Mouse (Mus musculus) gastrocnemius, postnatal 10 days (tissue): ENCODE results near the gene Twist2. TPM values are rescaled to one million over a fixed set of nuclear protein-coding genes. Genes with fewer than 3 reads are reported as not detected.

Experiments used
- DNase-seq: peaks from one replicate; pipeline ENCODE4 v3.0.0; 2021; ENCODE audit warnings: mixed read lengths
- long read RNA-seq, 2 experiments: library from polyadenylated mRNA; stranded (forward); transcript quantifications; one replicate each; pipeline ENCODE4 v2.0.0; 2021
- total RNA-seq, 2 experiments: library from RNA; stranded (reverse); gene quantifications; 2 replicates each; pipeline ENCODE4 v1.2.3; 2021

The Twist2 gene
- 1 to 10 TPM; 3.0 to 4.0 TPM for total RNA-seq
- long read RNA-seq, experiment 1, partial matches to known transcripts: 0 of 1 reads
- long read RNA-seq, experiment 1, other reads (novel, unspliced or antisense): 0 of 1 reads
- long read RNA-seq, experiment 2, partial matches to known transcripts: 0 of 1 reads
- long read RNA-seq, experiment 2, other reads (novel, unspliced or antisense): 0 of 1 reads

DNA sequence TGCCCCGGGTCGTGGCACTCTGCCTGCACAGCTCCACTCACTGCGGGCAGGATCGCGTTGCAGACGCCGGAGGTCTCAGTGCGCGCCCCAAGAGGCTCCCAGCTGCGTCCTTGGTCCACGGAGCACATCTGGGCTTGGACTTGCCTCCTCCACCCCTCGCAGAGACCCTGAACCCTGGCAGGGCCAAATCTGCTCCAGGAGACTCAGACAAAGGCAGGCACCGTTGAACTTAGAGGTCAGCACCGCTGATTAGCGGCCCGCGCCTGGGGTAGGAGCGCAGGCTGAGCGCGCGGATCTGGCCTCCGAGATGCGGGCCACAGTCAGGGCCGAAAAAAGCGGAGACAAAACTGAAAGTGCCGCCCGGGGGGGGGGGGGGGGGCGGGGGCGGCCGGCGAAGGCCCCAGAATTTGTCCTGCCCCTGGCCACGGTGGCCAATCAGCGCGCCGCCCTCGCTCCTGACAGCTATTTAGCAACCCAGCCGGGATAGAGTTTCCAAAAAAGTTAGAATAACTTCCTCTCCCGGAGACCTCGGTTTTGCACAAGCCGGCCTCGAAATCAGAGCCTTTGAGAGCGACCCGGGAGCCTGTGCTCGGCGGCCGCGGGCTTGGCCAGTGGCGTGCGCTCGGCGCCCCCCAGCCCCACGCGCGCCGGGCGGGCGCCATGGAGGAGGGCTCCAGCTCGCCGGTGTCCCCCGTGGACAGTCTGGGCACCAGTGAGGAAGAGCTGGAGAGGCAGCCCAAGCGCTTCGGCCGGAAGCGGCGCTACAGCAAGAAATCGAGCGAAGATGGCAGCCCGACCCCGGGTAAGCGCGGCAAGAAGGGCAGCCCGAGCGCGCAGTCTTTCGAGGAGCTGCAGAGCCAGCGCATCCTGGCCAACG lies at the start of gene Twist2:
TSS of gene Twist2 (plus strand) at position 495 of the 877 bp plus-strand sequence.
- DNase-seq: peak; percentile 57

DNA sequence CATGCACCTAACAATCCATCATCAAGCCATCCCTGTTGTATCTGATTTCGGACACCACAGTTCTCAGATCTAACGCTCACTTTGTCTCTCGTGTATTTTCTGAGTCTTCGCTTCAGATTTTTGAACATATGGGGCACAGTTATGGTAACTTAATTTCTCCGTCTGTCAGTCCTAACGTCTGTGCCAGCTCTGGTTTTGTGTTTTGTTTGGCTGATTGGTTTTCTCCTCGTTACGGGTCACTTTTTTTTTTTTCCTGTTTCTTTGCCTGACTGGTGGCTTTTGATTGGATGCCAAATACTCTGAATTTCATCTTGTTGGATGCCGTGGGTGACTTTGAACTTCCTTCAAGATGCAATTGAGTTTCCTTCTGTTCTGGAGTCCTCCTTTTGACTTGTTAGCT lies 48.3 kb upstream of the Twist2 start:
- DNase-seq: no peak

DNA sequence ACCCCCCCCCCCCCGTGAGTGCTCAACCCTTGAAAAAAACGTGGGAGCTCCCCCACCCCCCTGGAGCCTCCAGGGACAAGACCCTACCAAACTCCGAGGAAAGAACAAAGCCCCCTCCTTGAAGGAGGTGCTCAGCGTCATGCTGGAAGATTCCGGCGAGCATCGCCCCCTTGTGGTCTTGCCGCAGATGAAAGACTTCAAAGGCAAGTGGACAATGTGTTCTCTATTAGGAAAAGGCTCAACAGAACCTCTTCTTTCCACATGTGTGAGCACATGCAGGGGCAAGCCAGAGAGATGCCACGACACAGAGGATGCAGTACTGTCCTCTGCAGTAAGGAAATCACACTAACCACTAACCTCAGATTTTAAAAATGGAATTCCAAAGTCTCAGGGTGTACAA lies 46.2 kb upstream of the Twist2 start:
- DNase-seq: peak; percentile 70

DNA sequence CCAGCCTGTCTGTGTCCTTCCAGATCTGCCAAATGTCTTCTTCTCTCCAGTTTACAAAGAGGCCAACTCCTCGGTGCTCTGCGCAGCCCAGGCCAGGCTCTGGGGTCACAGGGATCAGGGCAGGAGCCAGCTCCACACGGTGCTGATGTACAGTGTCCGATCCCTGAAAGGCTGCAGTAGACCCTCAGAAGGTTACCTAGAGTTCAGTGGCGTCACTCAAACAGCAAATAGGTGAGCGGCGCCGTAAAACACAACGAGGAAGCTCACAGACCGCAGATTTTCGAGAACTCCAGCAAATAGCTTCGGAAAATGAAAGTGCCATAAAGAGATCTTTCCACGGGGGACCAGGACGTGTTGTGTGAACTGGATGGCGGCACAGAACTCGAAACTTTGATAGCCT lies 44.0 kb upstream of the Twist2 start:
- DNase-seq: no peak

DNA sequence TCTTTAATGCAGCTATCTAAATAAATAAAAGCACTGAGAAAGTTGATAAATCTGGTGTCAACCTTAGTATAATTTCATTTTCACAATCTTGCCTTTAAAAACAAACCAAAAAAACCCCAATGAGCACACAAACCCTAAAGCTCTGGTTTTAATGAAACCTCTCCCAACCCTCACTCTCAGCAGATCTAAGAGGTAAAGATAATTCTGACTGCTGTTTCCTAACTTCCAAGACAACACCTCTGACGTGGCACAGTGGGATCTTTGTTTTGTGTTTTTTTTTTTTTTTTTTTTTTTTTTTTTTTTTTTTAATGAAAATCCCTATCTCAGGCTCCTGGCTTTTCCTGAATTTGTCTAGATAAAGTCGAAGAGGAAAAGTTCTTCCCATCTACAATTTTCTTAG lies 43.1 kb upstream of the Twist2 start:
- no peak for DNase-seq

DNA sequence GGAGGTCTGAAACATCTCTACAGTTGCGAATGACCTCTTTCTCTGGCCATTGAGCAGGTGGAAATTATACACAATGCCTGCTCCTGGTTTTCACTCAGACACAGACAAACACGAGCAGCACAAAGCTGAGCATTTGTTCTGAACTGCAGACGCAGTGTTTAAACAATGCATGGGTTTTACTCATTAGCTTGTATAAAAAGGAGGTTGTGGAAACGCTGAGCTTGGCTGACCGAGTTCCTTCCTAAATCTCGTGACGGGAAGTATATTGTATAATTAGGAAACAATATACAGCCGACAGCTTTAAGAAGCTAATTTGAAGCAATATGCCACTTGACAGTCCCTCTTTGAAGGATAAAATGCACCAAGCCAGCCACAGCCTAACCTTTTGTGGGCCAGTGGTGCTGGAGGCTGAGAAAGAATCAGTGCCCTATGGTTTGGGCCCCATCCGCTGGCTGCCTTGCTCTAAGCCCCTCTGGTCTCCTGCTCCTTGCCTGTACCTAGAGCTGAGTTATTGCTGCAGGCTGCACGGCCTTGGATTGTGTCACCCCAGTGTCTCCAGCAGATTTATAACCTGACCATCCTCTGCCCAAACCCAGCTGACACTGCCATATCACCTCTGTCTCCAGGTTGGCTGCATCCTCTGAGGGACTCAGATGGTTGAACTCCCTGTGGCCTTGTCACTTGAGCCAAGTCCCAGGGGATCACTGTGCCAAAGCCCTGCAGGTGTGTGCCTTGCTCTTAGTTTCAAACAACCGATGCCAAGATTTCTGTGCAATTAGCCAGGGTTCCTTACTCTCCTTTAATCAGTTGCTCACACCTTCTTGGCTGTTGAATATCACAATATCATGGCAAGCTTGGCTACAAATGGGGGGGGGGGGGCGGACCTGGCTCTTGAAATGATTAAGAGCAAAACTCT lies 42.4 kb upstream of the Twist2 start:
- no peak for DNase-seq

DNA sequence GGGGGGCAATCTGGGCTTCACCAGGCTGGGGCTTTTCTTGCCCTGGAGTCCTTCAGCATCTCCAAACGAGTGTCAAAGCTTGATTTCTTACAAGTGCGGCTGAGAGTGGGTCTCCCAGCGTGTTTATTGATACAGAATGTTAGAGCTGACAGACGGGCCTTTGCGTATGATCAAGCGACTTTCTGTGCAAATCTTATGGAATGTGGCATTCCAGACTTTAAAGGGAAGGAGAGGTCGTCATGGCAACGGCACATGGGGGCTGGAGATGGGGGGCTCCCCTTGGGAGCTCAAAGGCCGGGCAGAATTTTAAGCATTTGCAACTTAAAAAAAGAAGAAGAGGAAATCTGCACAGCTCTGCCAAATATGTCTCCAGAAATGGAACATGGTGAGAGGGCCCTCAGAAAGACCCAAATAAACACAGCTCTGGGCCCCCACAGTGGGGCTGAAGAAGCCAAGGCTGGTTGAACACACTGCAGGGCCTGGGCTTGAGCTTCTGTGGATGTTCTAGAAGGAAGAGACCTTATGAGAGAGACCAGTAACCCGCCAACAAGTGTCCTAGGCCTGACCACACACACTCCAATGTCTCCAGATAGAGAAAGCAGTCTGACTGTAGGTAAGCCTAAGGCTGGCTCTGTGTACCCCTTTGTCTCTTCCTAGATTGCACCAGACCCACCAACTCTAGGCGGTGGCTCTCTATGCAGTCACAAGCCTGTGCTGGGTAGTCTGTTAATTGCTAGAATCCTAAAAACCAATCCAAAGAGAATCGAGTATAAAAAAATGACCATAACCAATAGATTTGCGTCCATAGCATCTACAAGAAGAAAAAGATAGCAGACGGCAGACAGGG lies 40.9 kb upstream of the Twist2 start:
- DNase-seq: no peak

DNA sequence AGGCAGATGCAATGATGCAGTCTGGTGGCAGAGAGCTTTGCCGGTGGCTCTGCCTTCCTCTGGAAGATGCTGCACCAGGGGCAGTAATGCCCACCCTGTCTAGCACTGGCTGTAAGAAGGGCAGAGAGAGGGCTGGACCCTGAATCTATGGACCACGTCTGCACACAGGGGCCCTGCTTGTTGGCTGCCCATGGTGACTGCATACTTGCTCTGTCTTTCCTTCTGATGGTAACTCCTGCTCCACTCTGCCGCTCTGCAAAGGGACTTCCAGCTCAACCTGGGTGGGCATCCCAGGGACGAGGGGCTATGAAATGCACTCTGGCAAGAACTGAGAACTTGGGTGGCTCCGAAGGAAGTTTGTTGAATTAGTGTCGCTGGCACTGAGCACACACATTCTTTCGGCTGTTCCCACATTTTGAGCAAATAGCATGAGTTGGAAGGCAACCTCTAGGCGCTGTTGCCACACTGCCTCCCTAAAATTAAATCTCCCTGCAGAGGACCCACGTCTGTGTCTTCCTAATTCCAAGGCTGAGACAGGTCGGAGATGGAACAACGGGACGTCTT lies 38.7 kb upstream of the Twist2 start:
- no peak for DNase-seq

DNA sequence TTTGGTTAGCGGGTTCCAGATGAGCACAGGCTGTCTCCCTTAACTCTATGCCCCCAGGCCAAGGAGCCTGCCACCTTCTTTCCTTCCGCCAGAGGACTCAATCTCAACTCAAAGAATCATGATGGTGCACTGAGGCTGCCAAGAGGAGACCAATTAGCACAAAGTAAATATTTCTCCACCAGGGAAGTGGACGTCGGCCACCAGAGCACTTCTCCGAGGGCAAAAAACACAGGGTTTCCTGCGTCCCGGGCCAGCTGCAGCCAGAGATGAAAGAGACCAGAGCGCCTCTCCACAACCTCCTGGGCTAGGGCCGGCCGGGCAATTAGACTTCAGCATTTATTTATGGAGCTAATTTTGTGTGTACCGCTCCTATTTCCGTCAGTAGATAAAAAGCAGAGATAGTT lies 31.0 kb upstream of the Twist2 start:
- DNase-seq: no peak

DNA sequence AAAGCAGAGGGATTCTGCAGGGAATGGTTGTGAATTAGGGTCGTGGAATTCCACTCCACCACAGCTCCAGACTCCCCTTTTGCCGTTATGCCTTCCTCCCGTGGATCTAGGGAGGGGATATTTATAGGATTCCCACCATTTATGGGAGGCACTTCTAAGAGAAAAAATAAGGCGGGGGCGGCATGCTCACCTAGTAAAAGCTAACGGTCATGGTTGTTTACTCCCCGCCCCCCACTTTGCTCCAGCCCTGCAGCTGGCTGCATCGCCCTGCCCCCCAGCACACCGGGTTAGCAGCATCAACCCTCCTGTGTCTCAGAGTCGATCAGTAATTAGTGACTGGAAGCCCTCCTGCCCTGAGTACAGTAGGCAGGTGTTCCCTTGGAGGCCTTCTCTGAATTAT lies 30.6 kb upstream of the Twist2 start:
- DNase-seq: no peak

DNA sequence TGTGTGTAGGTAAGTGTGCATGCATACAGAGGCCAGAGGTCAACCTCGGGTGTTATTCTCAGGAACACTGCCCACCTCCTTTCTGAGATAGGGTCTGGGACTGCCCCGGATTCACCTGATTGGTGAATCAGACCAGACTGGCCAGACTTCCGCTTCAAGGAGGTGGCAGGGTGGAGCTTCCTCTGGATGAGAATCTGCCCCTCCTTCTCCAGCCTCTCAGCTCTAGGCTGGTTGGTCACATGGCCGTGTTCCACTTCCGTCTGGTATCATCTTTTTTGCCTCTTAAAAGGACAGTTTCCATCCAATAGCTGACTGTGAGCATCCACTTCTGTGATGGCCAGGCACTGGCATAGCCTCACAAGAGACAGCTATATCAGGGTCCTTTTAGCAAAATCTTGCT lies 24.3 kb upstream of the Twist2 start:
- no peak for DNase-seq

DNA sequence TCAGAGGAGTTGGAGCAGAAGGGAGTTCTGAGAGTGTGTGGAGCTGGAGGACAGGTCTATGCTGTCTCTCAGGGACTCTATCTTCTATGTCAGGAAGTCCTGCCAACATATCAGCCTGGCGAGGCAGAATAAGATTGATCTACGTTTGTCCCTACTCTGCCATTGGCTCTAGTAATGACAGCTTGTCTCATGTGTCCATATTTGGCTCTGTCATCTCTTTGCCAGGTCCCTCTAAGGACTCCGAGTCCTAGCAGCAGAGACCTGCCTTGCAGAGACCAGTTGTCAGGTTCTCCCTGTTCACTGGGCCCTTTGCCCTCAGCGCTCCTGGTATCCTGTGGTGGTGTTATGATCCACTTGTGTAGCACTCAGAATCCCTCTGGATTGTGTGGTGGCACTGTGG lies 21.4 kb upstream of the Twist2 start:
- DNase-seq: no peak

DNA sequence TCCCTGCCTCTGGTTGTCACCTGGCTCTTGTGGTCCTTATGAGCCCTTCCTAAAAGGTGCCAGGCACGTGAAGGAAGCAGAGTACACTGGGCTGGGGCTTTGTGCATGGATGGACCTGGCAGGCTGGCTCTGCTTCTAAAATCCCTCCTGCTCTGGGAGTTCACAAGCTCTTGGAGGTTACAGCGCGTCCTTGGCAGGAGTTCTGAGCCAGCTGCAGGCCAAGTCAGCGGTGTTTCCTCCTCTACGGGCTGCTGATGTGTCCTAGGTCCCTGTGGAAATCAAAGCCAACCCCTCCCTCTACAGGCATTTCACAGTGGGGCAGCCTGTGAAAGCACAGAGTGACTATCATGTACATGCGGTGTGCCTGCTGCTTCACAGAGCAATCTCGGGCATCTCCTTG lies 20.1 kb upstream of the Twist2 start:
- peak; percentile 28 for DNase-seq

DNA sequence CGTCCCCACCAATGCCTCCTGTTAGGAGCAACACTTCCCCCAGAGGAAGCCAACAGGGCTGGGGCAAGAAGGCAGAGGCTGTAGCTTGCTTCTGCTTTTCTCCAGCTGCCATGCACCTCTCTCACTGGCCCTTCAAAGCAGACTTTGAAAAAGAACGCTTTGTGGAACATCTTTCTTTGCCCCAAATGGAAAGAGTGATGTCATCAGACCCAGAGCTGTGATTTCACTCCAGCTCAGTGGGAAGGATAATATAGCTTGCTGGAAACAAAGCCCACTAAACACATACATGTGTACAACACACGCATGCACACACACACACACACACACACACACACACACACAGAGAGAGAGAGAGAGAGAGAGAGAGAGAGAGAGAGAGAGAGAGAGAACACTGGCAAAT lies 17.1 kb upstream of the Twist2 start:
- DNase-seq: no peak

DNA sequence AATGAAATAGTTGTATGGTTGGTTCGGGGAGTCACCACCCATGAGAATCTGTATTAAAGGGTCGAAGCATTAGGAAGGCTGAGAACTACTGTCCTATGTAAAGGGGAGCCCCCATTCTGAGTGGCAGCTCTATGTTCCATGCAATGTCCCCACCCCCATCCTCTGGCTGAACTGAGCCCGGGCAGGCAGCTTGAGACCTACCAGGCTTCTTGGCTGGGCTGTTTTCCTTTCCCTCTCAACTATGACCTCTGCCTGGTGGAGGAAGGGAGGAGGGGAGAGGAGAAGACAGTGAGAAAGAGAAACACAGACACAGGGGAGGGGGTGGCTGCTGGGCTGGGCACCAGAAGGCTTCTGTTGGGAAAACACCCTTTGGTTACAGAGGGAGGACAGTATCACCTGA lies 1.9 kb upstream of the Twist2 start:
- DNase-seq: no peak

DNA sequence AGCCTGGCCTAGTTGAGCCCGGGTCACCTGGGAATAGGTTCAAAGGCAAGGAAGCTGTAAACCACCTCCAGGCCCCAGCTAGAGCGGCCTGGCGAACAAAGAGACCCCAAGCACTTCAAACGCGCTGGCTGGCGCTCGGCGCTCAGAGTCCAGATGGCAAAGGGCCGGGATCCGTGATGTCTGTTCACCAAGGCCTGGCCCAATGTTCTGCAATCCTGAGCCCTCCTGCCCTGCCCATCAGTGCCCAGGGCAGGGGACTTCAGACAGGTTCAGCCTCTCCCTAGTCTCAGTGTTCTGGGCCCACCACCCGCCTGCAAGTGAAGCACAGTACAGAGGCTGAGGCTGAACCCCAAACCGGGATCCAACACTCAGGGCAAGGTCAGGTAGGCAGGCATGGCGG lies 913 bp upstream of the Twist2 start:
- no peak for DNase-seq

DNA sequence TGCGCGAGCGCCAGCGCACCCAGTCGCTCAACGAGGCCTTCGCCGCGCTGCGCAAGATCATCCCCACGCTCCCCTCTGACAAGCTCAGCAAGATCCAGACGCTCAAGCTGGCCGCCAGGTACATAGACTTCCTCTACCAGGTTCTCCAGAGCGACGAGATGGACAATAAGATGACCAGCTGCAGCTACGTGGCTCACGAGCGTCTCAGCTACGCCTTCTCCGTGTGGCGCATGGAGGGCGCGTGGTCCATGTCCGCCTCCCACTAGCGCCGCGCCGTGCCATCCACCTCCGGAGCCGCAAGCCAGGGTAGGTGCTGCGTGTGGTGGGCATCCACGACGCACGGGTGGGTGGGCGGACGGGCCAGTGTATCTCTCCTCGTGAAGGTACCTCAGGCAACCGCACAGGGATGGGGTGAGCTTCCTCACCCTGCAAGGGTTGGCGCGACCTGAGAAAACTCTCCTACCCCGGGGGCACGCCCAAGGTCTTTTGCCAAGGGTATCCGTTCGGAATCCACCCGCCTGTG lies 644 bp downstream of the Twist2 start:
- peak; percentile 22 for DNase-seq

DNA sequence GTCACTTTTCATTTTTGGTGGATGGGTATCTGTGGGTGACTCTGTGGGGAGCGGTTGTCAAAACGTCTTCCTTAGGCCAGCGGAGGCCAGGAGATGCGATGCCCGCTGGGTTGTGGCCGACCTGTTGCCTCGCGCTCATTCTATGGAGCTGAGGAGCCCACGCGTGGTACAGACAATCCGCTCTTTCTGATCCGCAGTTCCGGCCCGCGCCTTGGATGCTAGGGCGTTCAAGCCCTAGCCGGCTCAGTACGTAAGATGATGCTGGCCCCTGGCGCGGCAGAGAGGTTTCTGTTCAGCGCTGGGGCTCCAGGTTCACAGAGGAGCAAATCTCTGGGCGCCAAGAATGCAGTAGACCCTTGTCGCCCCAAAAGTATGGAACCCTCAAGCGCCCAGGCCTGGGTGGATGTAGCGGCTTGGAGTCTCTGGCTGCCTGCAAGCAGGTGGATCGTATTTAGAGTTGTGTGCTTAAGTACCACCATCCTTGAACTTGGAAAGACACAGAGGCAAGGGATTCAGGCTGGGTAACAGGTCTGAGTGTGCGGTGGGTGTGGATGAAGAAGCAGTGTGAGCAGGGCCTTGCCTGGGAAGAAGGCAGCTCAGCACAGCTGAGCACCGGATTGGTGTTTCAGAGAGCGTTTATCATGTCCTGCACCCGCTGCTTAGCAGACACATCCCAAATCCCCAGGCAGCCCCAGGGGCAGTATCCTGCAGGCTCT lies 1.3 kb downstream of the Twist2 start:
- DNase-seq: peak; percentile 20

DNA sequence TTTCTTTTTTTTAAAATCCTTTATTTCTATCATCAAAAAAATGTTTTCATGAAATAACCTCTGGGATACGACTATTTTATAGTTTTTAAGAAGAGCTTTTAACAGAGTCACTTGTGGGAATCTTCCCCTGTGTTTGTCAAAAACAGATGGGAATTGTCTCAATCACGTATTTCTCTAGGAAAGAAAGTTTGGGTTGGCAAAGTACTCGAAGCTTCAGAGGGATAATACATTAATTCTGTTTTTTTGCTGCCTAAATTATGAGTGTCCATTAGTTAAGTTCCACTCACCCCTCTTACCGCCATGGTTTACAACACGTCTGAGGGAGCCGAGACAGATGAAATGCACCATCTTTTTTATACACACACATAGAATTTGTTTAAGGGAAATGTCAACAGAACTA lies 2.2 kb downstream of the Twist2 start:
- DNase-seq: no peak

DNA sequence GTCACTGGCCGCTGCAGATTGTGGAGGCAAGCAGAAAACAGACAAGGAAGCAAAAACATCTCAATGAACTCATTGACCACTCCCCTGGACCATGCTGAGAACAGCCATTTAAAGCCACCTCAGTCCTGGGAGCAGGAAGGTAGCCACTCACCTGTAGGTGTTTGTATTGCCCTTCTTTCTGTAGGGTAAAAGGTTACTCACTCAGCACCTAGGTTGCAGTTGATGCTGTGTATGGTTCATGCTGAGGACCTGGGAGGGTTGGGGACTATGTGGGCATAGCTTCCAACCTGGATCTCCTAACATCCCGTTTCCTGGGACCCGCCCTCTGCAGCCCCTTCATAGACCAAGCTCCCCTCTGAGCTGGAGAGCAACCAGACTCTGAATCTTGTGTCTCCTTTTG lies 14.8 kb downstream of the Twist2 start:
- no peak for DNase-seq

DNA sequence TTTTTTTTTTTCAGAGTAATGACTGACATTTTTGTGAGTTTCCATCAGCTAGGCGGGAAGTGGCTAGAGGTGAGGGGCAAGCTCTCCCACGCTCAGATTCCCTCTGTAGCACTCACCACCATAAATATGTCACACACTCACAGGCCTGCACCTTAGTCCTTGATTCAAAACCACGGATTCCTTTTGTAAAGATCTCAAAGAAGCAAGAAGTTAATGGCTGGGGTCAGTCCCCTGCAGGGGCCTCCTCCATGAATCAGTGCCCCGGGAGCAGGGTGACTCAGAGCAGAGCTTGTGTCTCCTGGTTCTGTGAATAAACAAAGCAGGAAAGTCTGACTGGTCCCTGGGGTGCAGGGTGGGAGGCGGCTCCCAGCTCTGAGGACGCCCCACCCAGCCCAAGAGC lies 15.3 kb downstream of the Twist2 start:
- no peak for DNase-seq
